Mouse (Mus musculus): ENCODE measurements around the gene Serpina1c.
"Not testable (repeated sequence)": the region's sequence is repeated elsewhere in the genome, so short reads cannot be mapped to it uniquely, and the experiment has no call there.

Serpina1c gene

DNA sequence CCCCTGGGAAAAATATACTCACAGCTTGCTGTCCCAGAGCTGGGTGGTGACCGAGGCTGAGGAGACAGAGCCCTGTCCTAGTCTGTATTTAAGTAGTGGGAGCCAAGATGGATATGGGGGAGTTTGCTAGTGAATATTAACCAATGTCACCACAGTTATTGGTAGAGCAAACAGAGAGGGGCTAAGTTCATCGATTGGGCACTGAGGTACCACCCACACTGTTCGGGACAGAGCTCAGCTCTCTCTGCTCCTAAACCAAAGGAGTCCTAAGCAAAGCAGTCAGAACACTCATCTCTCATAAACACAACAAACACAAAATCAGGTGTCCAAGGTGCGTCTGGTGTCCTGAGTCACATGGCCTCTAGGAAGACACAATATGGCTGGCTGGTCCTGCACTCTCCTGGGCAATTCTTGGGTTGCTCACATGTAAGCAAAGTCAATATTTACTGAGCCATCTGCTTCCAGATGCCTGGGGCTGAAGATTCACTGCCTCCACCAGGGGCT, at the start of gene Serpina1c:
Gene Serpina1c, minus strand, starts transcription at position 51 of the 504 bp plus-strand sequence.
- DNase-seq: not testable (repeated sequence)

DNA sequence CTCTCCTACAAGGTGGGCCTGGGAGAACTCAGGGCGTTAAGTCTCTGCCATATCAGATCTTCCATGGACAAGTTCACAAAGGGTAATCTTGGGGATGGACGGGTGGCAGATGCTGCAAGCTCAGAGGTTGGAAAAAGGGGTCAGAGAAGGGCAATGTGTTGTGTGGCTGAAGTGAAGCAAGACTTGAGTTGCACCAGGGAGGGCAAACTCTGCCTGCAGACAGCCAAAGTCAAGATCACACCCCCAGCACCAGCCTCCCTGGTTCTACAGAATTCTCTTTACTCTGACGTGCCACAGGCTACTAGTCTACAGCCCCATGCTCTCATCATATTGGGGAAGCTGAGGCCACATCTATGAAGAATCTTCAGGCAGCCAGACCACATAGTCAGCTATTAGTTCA, 48.3 kb upstream of the Serpina1c start:
- DNase-seq: not testable (repeated sequence)

DNA sequence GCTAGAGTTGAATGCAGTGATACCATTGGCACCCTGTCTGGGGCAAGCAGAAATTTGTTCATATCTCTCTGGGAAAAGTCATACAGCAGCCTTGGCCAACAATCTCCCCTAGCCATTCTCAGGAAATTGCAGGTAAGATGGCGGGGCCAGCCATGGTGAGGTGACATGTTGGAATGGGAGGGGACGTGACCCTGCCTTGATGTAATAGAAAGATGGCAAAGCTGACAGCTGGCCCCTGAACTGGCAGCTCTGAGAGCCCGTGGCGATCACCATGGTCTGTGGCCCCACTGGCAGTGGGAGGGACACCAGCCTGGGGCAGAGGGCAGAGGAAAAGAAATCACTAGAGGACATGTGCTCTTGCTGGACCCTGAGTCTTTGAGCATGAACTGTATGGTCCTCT, 41.6 kb upstream of the Serpina1c start:
- no peak for DNase-seq

DNA sequence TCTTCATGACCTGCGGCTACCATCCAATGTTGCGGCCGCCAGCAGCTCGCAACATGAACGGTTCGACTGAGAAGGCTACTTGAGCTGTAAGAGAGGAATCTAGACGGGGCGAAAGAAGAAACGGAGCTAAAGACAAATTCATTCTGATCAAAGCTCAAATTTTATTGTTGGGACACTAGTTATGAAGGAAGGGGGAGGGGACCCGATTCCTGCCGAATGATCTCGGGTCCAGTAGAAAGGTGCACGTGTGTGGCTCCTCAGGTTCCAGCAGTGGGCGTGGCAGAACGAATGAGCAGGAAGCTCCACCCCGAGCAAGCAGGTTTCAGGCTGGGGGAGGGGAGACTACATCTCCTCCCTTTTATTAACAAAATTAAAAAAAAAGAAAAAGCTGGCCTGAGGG, 4.5 kb upstream of the Serpina1c start:
- DNase-seq: not testable (repeated sequence)

DNA sequence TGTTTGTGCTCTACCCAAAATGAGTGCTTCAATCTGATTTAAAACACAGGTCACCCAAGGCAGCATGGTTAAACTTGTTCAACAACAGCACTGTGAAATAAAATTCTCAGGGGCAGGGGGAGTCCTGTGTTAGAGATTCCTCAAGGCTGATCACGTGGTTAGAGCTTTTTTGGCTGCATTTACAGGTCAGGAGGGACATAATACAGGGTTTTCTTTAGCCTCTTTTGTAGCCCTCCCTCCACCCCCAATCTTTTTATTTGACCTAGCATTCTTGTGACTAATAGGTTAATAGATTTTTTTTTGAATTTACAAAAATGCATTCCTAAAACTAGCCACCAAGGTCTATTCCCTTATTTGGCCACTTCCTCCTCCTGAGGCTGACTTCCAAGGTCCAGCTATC, 3.1 kb upstream of the Serpina1c start:
- DNase-seq: not testable (repeated sequence)

DNA sequence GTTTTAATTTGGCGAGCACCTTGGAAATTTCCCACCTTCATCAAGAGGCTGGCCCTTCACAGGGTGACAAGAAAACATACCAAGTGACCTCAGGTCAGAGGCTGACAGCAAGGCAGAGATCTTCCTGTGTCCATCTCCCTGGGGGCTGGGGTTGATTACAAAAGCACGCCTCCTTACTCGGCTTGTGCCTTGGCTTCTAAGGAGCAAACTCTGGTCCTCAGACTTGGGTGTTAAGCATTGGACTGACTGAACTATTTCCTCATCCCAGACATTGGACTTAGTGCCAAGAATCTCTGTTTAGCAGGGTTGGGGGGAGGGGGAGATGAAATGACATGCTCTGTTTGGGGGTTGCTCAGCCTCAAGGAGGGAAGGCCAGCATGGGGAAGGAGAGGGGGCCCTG, 2.8 kb downstream of the Serpina1c start:
- DNase-seq: not testable (repeated sequence)

DNA sequence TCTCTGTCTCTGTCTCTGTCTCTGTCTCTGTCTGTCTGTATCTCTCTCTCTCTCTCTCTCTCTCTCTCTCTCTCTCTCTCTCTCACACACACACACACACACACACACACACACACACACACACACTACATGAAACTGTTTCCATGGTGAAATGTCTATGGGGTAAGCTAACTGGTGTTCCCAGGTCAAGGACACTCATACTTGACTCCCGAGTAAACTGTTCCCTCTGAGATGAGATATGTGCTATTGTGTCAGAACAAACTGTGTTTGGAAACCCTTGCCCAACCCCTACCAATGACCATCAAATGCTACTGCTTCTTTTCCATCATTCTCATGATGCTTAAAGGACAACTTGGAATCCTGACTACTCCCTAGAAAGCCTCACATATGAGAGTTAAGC, 37.8 kb downstream of the Serpina1c start:
- not testable (repeated sequence) for DNase-seq

DNA sequence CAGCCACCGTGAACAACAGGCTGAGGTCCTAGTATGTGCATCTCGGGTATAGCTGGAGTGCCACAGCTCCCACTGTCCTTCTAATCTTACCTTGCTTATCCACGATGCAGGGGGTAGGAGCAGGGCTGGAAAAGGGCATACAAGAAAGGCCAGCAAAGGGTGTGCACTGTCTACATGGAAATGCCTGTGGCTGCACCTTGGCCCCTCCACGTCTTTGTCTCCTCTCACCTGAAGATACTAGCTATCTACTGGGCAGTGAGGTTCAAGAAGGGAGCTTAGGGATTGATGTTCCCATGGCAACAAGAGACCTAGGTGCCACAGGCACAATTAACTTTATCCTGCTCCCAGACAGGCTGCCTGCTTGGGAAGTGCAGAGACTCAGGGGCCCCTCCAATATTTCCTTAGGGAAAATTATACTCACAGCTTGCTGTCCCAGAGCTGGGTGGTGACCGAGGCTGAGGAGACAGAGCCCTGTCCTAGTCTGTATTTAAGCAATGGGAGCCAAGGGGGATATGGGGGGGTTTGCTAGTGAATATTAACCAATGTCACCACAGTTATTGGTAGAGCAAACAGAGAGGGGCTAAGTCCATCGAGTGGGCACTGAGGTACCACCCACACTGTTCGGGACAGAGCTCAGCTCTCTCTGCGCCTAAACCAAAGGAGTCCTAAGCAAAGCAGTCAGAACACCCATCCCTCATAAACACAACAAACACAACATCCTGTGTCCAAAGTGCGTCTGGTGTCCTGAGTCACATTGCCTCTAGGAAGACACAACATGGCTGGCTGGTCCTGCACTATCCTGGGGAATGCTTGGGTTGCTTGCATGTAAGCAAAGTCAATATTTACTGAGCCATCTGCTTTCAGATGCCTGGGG, 41.3 kb downstream of the Serpina1c start, which contains the start of gene Serpina1a:
Gene Serpina1a, minus strand, starts transcription at position 462 of the 874 bp plus-strand sequence.
- not testable (repeated sequence) for DNase-seq

DNA sequence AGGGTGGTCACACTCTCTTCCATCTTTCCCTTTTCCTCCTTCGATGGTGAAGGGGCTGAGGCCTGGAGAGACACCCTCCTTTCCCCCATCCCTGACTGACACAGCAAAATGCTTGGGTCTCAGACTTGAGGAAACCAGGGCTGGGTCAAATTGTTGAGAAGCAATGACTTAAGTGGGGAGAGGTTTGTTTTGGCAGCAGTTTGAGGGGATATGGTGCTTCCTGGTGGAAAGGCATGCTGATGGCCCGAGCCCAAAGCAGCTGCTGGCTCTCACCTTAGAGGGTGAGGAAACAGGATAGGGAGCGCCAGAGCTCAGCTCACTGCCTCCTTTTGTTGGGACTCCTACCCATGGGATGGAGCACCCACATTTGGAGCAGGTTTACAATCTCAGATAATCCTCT, 43.7 kb downstream of the Serpina1c start:
- no peak for DNase-seq

DNA sequence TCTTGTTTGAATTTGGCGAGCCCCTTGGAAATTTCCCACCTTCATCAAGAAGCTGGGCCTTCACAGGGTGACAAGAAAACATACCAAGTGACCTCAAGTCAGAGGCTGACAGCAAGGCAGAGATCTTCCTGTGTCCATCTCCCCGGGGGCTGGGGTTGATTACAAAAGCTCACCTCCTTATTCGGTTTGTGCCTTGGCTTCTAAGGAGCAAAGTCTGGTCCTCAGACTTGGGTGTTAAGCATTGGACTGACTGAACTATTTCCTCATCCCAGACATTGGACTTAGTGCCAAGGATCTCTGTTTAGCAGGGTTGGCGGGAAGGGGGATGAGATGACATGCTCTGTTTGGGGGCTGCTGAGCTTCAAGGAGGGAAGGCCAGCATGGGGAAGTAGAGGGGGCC, 44.1 kb downstream of the Serpina1c start:
- DNase-seq: not testable (repeated sequence)

DNA sequence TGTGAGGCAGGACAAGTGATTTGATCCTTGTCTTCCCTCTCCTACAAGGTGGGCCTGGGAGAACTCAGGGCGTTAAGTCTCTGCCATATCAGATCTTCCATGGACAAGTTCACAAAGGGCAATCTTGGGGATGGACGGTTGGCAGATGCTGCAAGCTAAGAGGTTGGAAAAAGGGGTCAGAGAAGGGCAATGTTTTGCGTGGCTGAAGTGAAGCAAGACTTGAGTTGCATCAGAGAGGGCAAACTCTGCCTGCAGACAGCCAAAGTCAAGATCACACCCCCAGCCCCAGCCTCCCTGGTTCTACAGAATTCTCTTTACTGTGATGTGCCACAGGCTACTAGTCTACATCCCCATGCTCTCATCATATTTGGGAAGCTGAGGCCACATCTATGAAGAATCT, 45.1 kb downstream of the Serpina1c start:
- DNase-seq: not testable (repeated sequence)

DNA sequence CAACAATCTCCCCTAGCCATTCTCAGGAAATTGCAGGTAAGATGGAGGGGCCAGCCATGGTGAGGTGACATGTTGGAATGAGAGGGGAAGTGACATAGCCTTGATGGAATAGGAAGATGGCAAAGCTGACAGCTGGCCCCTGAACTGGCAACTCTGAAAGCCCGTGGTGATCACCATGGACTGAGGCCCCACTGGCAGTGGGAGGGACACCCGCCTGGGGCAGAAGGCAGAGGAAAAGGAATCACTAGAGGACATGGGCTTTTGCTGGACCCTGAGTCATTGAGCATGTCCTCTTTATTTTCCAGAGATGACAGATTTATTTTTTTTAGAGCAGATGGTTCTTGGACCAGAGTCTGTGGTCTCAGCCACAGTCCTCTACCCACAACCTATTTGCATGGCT, 51.7 kb downstream of the Serpina1c start:
- DNase-seq: not testable (repeated sequence)

Measured in layer of hippocampus, adult 9-11 months (tissue).